Mouse (Mus musculus) layer of hippocampus, adult 2 months (tissue): ENCODE measurements around the gene Gm39115. TPM values are rescaled to one million over a fixed set of nuclear protein-coding genes. Genes with fewer than 3 reads are reported as not detected.
"Not testable (repeated sequence)": the region's sequence is repeated elsewhere in the genome, so short reads cannot be mapped to it uniquely, and the experiment has no call there.

ENCODE experiments used
- DNase-seq, 2 experiments: peaks; one replicate each; pipeline ENCODE4 v3.0.0; 2022; ENCODE audit warnings: low spot score in 2 of 2
- H3K27ac ChIP-seq: fragments of 200-600 bp; 2 replicates; pipeline ENCODE4 v1.8.1; 2022
- H3K4me3 ChIP-seq: fragments of 200-600 bp; 2 replicates; pipeline ENCODE4 v1.8.1; 2022; ENCODE audit warnings: mild to moderate bottlenecking
- CTCF ChIP-seq: fragments of 200-600 bp; conservative IDR thresholded peaks from 2 replicates; pipeline ENCODE4 v1.8.1; 2022; ENCODE audit warnings: antibody characterized with exemption, mild to moderate bottlenecking, moderate library complexity
- long read RNA-seq, 2 experiments: library from polyadenylated mRNA; stranded (forward); transcript quantifications; one replicate each; pipeline ENCODE4 v2.0.0; 2021; ENCODE audit warnings: borderline mapping rate in 2 of 2
- total RNA-seq, 2 experiments: library from RNA; stranded (reverse); gene quantifications; 2 replicates each; pipeline ENCODE4 v1.2.3; 2021

The Gm39115 gene
- not detected for total RNA-seq
- long read RNA-seq, experiment 1: 0 reads
- long read RNA-seq, experiment 2: 0 reads

GRCm38 (mm10) chr7:142135934-142136333 lies at the start of gene Gm39115:
Gene Gm39115 (minus strand): TSS chr7:142136034.
- DNase-seq, H3K4me3 ChIP-seq, H3K27ac ChIP-seq: not testable (repeated sequence)

GRCm38 (mm10) chr7:142181021-142181420 lies 45.2 kb upstream of the Gm39115 start:
- Histone ChIP-seq H3K27ac (no peak overlapping the region), H3K4me3 (no peak overlapping the region)
- no peak for DNase-seq
- TF ChIP-seq CTCF: no peak

- TF ChIP-seq CTCF: no peak
- Histone ChIP-seq H3K4me3 (no peak overlapping the region), H3K27ac (no peak overlapping the region)
- peak in 1 of 2 experiments; percentile 11 for DNase-seq
Measured at GRCm38 (mm10) chr7:142178685-142179084, 42.9 kb upstream of the Gm39115 start.

GRCm38 (mm10) chr7:142175905-142176304 lies 40.1 kb upstream of the Gm39115 start, which contains the start of gene Krtap5-2:
Gene Krtap5-2 (minus strand): TSS chr7:142176005.
- not testable (repeated sequence) for H3K4me3 ChIP-seq, H3K27ac ChIP-seq, DNase-seq

- DNase-seq: peak in 1 of 2 experiments; percentile 16
- TF ChIP-seq CTCF: peak; percentile 79
- no peak overlapping the region for H3K27ac ChIP-seq
- H3K4me3 ChIP-seq: no peak overlapping the region
Measured at GRCm38 (mm10) chr7:142169836-142170235, 34.0 kb upstream of the Gm39115 start.

- H3K4me3 ChIP-seq, DNase-seq: not testable (repeated sequence)
Measured at GRCm38 (mm10) chr7:142165639-142166038, 29.8 kb upstream of the Gm39115 start, which contains the start of gene Gm4553. Gene Gm4553 (minus strand): TSS chr7:142165739.

GRCm38 (mm10) chr7:142159366-142159765 lies 23.5 kb upstream of the Gm39115 start:
- H3K27ac ChIP-seq: no peak overlapping the region

More at GRCm38 (mm10) chr7:142165639-142166038, 29.8 kb upstream of the Gm39115 start, which contains the start of gene Gm4553:
- not testable (repeated sequence) for H3K27ac ChIP-seq

GRCm38 (mm10) chr7:142157013-142157412 lies 21.2 kb upstream of the Gm39115 start, which contains the start of gene Gm29735:
Gene Gm29735 (minus strand): TSS chr7:142157113.
- H3K4me3 ChIP-seq, DNase-seq, H3K27ac ChIP-seq: not testable (repeated sequence)

More at GRCm38 (mm10) chr7:142159366-142159765, 23.5 kb upstream of the Gm39115 start:
- H3K4me3 ChIP-seq: no peak overlapping the region
- TF ChIP-seq CTCF: no peak
- DNase-seq: no peak

GRCm38 (mm10) chr7:142155308-142155707 lies 19.5 kb upstream of the Gm39115 start:
- Histone ChIP-seq H3K27ac (no peak overlapping the region), H3K4me3 (no peak overlapping the region)
- DNase-seq: no peak
- no peak for TF ChIP-seq CTCF

- DNase-seq: no peak
- no peak overlapping the region for H3K27ac ChIP-seq
Measured at GRCm38 (mm10) chr7:142152191-142152590, 16.4 kb upstream of the Gm39115 start.

GRCm38 (mm10) chr7:142148633-142149032 lies 12.8 kb upstream of the Gm39115 start:
- H3K4me3 ChIP-seq: no peak overlapping the region
- no peak for TF ChIP-seq CTCF
- DNase-seq: no peak
- no peak overlapping the region for H3K27ac ChIP-seq

More at GRCm38 (mm10) chr7:142152191-142152590, 16.4 kb upstream of the Gm39115 start:
- no peak overlapping the region for H3K4me3 ChIP-seq
- no peak for TF ChIP-seq CTCF

GRCm38 (mm10) chr7:142146033-142146432 lies 10.2 kb upstream of the Gm39115 start:
- DNase-seq: peak; percentile 38 to 43
- peak; percentile 81 for TF ChIP-seq CTCF
- Histone ChIP-seq H3K4me3 (no peak overlapping the region), H3K27ac (no peak overlapping the region)

GRCm38 (mm10) chr7:142145413-142145940 lies 9.6 kb upstream of the Gm39115 start:
- H3K4me3 ChIP-seq: no peak overlapping the region
- no peak for DNase-seq
- no peak for TF ChIP-seq CTCF
- no peak overlapping the region for H3K27ac ChIP-seq

GRCm38 (mm10) chr7:142144507-142144906 lies 8.7 kb upstream of the Gm39115 start, which contains the start of gene Gm45337:
Gene Gm45337 (minus strand): TSS chr7:142144607.
- DNase-seq: no peak
- no peak within 1 kb of the TSS for H3K4me3 ChIP-seq
- H3K27ac ChIP-seq: no peak within 1 kb of the TSS
- no peak for TF ChIP-seq CTCF

- H3K4me3 ChIP-seq, DNase-seq, H3K27ac ChIP-seq: not testable (repeated sequence)
Measured at GRCm38 (mm10) chr7:142143506-142144010, 7.7 kb upstream of the Gm39115 start.
